Mouse (Mus musculus): ENCODE data around the gene Olfr603. TPM values are rescaled to one million over a fixed set of nuclear protein-coding genes. Genes with fewer than 3 reads are reported as not detected.

Gene Olfr603
- total RNA-seq (2023), result not detected

DNA sequence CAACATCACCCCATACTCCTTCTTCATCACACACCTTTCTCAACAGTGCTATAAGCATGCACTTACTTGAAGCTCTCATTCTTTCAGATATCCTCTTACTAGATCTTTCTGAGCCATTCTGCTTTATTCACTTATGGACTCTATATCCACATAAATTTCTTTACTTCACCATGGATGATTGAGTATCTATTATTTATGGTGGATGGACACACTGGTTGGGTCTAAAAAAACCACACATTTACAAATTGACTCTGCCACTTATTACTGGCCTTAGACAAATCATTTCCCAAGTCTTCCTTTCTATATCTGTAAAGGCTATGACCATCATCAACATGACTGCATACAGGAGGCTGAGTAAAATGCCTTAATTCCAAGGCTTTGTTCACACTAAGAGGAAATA, at the start of gene Olfr603:
TSS of gene Olfr603 (minus strand) at position 101 of the 400 bp plus-strand sequence.

DNA sequence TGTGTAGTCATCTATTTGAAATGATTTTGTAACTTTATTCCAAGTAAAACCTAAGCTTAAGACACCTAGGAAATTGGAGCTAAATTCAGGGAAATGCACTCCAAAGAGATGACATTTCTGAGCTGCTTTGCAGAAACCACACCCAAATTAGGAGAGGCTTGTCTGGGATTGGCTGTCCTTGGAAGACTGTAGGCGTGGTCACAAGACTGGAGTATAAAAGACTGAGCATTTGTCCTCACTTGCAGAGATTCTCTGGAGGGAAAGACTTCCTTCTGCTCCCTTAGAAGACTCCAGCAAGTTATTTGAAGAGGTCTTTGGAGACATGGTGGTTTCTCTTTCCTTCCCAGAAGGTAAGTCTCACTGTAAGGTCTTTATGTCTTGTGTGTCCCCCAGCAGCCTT, 28.8 kb upstream of the Olfr603 start, which contains the start of gene Usp17lc:
TSS of gene Usp17lc (plus strand) at position 301 of the 400 bp plus-strand sequence.

DNA sequence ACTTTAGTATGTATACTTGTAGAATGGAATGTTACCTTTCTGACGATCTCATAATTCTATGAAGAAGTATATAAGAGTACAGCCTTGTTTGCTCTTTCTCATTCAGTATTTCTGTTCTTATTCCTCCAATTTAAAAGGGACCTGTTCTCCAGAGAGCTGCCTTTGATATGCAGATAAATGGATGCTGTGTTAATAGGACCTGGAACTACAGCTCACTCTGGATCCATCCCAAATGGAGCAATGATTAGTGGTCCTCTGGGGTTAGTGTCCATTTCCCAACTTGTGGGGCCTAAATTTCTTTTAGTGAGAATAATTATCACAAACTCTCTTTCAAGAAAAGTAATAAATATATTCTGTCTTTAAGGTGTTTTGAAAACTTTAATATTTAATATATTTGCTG, 23.4 kb downstream of the Olfr603 start, which contains the start of gene Olfr601:
TSS of gene Olfr601 (minus strand) at position 101 of the 400 bp plus-strand sequence.

DNA sequence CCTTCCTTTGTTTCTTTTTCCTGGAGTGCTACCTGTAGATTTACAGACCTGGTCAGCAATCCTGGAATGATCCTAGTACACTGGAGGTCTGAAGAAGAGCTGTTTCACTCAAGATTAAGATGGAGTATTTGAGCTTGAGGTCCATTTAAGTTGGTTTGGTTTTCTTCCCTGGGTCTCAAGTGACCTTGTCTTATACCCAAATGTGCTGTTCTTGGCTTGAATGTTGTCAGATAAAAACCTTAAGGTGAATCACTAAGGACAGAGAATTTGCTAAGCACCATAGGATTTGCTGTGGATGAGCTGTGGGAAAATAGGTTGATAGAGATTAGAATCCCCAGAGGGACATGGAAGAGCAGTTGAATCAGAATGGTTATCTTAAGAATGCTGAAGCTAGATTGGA, 36.4 kb downstream of the Olfr603 start, which contains the start of gene Olfr600:
TSS of gene Olfr600 (minus strand) at position 101 of the 400 bp plus-strand sequence.

DNA sequence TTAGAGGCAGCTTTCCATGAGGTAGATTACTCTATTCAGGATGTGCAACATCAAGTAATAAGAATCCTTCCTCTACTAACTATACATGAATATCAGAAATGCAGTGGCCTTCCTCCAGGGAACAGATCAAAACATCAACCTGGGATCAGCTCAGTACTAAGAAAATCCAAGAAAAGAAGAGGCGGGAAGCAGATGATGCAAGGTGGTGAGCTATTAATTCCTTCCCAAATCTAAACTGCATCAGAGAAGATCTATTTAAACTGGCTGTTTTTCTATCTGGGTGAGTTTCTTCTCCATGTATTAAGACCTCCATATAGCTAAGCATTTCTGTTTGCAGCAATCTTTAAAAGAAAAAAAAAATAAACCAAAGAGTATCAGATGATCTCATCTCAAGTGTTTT, 50.4 kb downstream of the Olfr603 start, which contains the start of gene Olfr599:
TSS of gene Olfr599 (plus strand) at position 301 of the 400 bp plus-strand sequence.

Other genes with a start within 250 kb of the Olfr603 start
- gene Olfr588-ps1, start 245.3 kb downstream of the Olfr603 start, total RNA-seq (2023), result not detected
- gene Olfr589, start 229.8 kb downstream of the Olfr603 start, total RNA-seq (2023), result not detected
- gene Olfr591, start 207.8 kb downstream of the Olfr603 start, total RNA-seq (2023), result not detected
- not detected for gene Olfr592, start 201.4 kb downstream of the Olfr603 start, total RNA-seq (2023)
- gene Olfr593, start 174.3 kb downstream of the Olfr603 start, total RNA-seq (2023), result not detected
- gene Olfr594, start 169.2 kb downstream of the Olfr603 start, total RNA-seq (2023), result not detected
- gene Usp17ld, start 133.7 kb downstream of the Olfr603 start, total RNA-seq (2023), result not detected
- gene Olfr596, start 80.5 kb downstream of the Olfr603 start, total RNA-seq (2023), result not detected
- gene Olfr597, start 69.9 kb downstream of the Olfr603 start, total RNA-seq (2023), result not detected
- not detected for gene Olfr598, start 62.6 kb downstream of the Olfr603 start, total RNA-seq (2023)
- gene Olfr599, start 50.3 kb downstream of the Olfr603 start, total RNA-seq (2023), result not detected
- not detected for gene Olfr600, start 36.5 kb downstream of the Olfr603 start, total RNA-seq (2023)
- gene Olfr601, start 23.5 kb downstream of the Olfr603 start, total RNA-seq (2023), result not detected
- gene Usp17lc, start 28.9 kb upstream of the Olfr603 start, total RNA-seq (2023), result not detected
- not detected for gene Olfr605, start 59.3 kb upstream of the Olfr603 start, total RNA-seq (2023)
- gene Olfr606, start 62.9 kb upstream of the Olfr603 start, total RNA-seq (2023), result not detected
- not detected for gene Olfr607, start 78.0 kb upstream of the Olfr603 start, total RNA-seq (2023)
- gene Olfr608, start 83.7 kb upstream of the Olfr603 start, total RNA-seq (2023), result not detected
- not detected for gene Olfr609, start 111.9 kb upstream of the Olfr603 start, total RNA-seq (2023)
- not detected for gene Olfr610, start 125.9 kb upstream of the Olfr603 start, total RNA-seq (2023)
- gene Olfr611, start 134.7 kb upstream of the Olfr603 start, total RNA-seq (2023), result not detected
- gene Olfr612, start 156.5 kb upstream of the Olfr603 start, total RNA-seq (2023), result not detected
- gene Olfr613, start 161.9 kb upstream of the Olfr603 start, total RNA-seq (2023), result not detected
- gene Olfr615, start 169.9 kb upstream of the Olfr603 start, total RNA-seq (2023), result not detected
- gene Olfr616, start 183.0 kb upstream of the Olfr603 start, total RNA-seq (2023), result not detected
- not detected for gene Olfr617, start 186.9 kb upstream of the Olfr603 start, total RNA-seq (2023)
- not detected for gene Olfr618, start 203.9 kb upstream of the Olfr603 start, total RNA-seq (2023)
- not detected for gene Olfr619, start 214.4 kb upstream of the Olfr603 start, total RNA-seq (2023)
- not detected for gene Olfr620, start 226.4 kb upstream of the Olfr603 start, total RNA-seq (2023)